Comparison of ENCODE assay signal across 9 mouse cellular contexts in the genomic region with DNA sequence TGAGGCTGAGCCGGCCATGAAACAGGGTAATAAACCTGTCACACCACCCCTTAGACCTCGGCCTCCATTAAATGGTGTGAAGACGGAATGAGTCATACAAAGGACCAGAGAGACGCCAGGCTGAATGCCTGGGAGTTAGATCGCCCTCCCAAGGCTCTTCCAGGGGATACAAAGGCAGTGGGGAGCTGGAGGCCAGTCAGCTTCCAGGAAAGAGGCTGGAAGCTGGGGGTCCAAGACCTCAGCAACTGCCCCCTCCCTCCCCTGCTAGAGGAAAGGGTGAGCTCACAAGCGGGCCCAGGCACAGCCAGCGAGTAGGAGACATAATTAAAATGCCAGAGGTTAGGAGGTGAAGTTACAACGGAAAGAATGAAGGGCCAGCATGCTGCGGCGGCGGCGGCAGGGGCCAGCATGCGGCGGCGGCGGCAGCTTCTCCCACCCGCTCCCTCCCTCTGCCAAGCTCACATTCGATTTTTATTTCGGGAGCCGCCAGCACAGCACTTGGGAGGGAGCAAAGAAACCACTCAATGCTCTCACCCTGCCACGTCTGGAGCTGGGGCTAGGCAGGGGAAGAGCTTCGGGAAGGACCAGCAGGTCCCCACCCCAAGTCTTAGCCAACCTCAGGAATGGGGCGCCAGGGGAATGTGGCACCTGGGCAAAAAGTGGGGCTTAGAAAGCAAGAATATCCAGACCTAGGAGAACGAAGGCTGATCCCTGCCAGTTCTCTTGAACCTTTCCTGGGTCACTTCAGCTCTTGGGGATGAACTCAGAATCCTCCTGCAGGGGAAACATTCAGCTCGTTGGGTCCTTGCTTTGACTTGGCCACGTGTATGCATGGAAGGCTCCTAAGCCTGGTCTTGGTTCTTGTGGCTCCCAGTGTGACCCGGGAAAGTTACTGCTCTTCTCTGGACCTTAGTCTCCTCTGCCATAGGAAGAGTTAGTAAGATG. TPM values are rescaled to one million over a fixed set of nuclear protein-coding genes. Genes with fewer than 3 reads are reported as not detected.
DNase-seq lines count a peak whose midpoint lies in the region; ATAC-seq lines count a peak whose summit lies in the region.
"Had no signal": no experiment of that assay in that cellular context is flagged by ENCODE, and none has a peak within 500 bp of the region (broad histone marks: within the 10 kb centered on the region; RNA-seq: fewer than 3 reads in every experiment).

No protein-coding gene starts in this region.

- H3K36me3 ChIP-seq in lung, embryonic 15.5 days: no peaks in the 10 kb centered on the region
- no peaks in the 10 kb centered on the region for H3K36me3 ChIP-seq in embryonic facial prominence, embryonic 14.5 days (ENCODE audit: control insufficient read depth, insufficient read depth, low read length)
- no peaks in the 10 kb centered on the region for H3K36me3 ChIP-seq in hindbrain, embryonic 14.5 days (replicated peaks; ENCODE audit: control insufficient read depth, insufficient read depth)
- no peaks in the 10 kb centered on the region for H3K36me3 ChIP-seq in neural tube, embryonic 12.5 days

- peak overlapping the region; percentile 8; the same call in 1 of the 2 replicates for H3K4me3 ChIP-seq in lung, embryonic 15.5 days
- peak overlapping the region; percentile 18 for H3K4me3 ChIP-seq in embryonic facial prominence, embryonic 14.5 days (ENCODE audit: low read depth, low read length)
- H3K4me3 ChIP-seq in hindbrain, embryonic 14.5 days (replicated peaks; ENCODE audit: low read length): peak overlapping the region; percentile 17
- peak overlapping the region; percentile 12; the same call in 1 of the 2 replicates for H3K4me3 ChIP-seq in neural tube, embryonic 12.5 days
- H3K4me3 ChIP-seq: megakaryocyte, embryonic 14.5 days had no signal

- peaks cover 34% of the 10 kb centered on the region for H3K4me1 ChIP-seq in lung, embryonic 15.5 days
- H3K4me1 ChIP-seq in embryonic facial prominence, embryonic 14.5 days (ENCODE audit: control insufficient read depth, insufficient read depth, low read length): peaks cover 35% of the 10 kb centered on the region
- H3K4me1 ChIP-seq in hindbrain, embryonic 14.5 days (replicated peaks; ENCODE audit: control insufficient read depth, insufficient read depth, low read length): peaks cover 4% of the 10 kb centered on the region; the same call in 1 of the 2 replicates
- peaks cover 23% of the 10 kb centered on the region for H3K4me1 ChIP-seq in neural tube, embryonic 12.5 days
- H3K4me1 ChIP-seq: megakaryocyte, embryonic 14.5 days had no signal

- peak overlapping the region; percentile 94 for H3K27ac ChIP-seq in lung, embryonic 15.5 days
- peak overlapping the region; percentile 99 for H3K27ac ChIP-seq in embryonic facial prominence, embryonic 14.5 days (replicated peaks; ENCODE audit: low read depth, low read length)
- no peak overlapping the region; the same call in 1 of the 2 replicates for H3K27ac ChIP-seq in hindbrain, embryonic 14.5 days
- peak overlapping the region; percentile 23; the same call in 1 of the 2 replicates for H3K27ac ChIP-seq in neural tube, embryonic 12.5 days

- intact Hi-C loops in left cerebral cortex, postnatal 4 days (cut with DNase I): no loop called here

- no peak for DNase-seq in lung, postnatal 14 days
- peak; percentile 85 for DNase-seq in embryonic facial prominence, embryonic 14.5 days (ENCODE audit: low spot score)
- DNase-seq in hindbrain, embryonic 14.5 days (ENCODE audit: low spot score): no peak
- no peak for DNase-seq in cerebellum, adult 9-10 months
- no peak for DNase-seq in left cerebral cortex, postnatal 4 days

- WGBS in lung, embryonic 15.5 days: 6% methylated on average over 25 of the region's 27 CpGs
- WGBS in embryonic facial prominence, embryonic 14.5 days: 3% methylated on average over 23 of the region's 27 CpGs
- 5% methylated on average over 27 of the region's 27 CpGs for WGBS in hindbrain, embryonic 14.5 days
- 2% methylated on average over 27 of the region's 27 CpGs for WGBS in neural tube, embryonic 12.5 days

- no peak for ATAC-seq in lung, embryonic 15.5 days (ENCODE audit: borderline replicate concordance, extremely low read depth, low FRiP score, low TSS enrichment)
- peak; percentile 48 for ATAC-seq in embryonic facial prominence, embryonic 14.5 days (ENCODE audit: low read depth)
- no peak for ATAC-seq in hindbrain, embryonic 14.5 days (ENCODE audit: low FRiP score)
- ATAC-seq in neural tube, embryonic 12.5 days (ENCODE audit: low FRiP score, low read depth): 0 out of 2 replicates have a peak, but pooled peaks have one; percentile 50
- ATAC-seq in megakaryocyte progenitor cell, adult 5-6 weeks (replicated peaks; ENCODE audit: poor library complexity): no peak

- H3K9ac ChIP-seq in lung, embryonic 15.5 days: peak overlapping the region; percentile 26; the same call in 1 of the 2 replicates
- H3K9ac ChIP-seq in embryonic facial prominence, embryonic 14.5 days (ENCODE audit: low read depth, low read length): peak overlapping the region; percentile 65
- peak overlapping the region; percentile 29; the same call in 1 of the 2 replicates for H3K9ac ChIP-seq in hindbrain, embryonic 14.5 days
- peak overlapping the region; percentile 36 for H3K9ac ChIP-seq in neural tube, embryonic 12.5 days

- H3K4me2 ChIP-seq in lung, embryonic 15.5 days: peak overlapping the region; percentile 46
- H3K4me2 ChIP-seq in embryonic facial prominence, embryonic 14.5 days (ENCODE audit: low read depth, low read length): peak overlapping the region; percentile 38
- H3K4me2 ChIP-seq in hindbrain, embryonic 14.5 days (replicated peaks): peak overlapping the region; percentile 47
- peak overlapping the region; percentile 56 for H3K4me2 ChIP-seq in neural tube, embryonic 12.5 days (replicated peaks)

- peaks cover 35% of the 10 kb centered on the region for H3K27me3 ChIP-seq in lung, embryonic 15.5 days
- H3K27me3 ChIP-seq in embryonic facial prominence, embryonic 14.5 days (replicated peaks; ENCODE audit: control insufficient read depth, insufficient read depth, low read length): no peaks in the 10 kb centered on the region
- peaks cover 36% of the 10 kb centered on the region for H3K27me3 ChIP-seq in hindbrain, embryonic 14.5 days (ENCODE audit: control insufficient read depth, insufficient read depth, low read length)
- H3K27me3 ChIP-seq in neural tube, embryonic 12.5 days (replicated peaks): peaks cover 25% of the 10 kb centered on the region

- H3K9me3 ChIP-seq in lung, embryonic 15.5 days: no peaks in the 10 kb centered on the region
- no peaks in the 10 kb centered on the region for H3K9me3 ChIP-seq in embryonic facial prominence, embryonic 14.5 days (ENCODE audit: control insufficient read depth, low read length)
- no peaks in the 10 kb centered on the region for H3K9me3 ChIP-seq in hindbrain, embryonic 14.5 days (ENCODE audit: control insufficient read depth, low read length)
- H3K9me3 ChIP-seq in neural tube, embryonic 12.5 days: no peaks in the 10 kb centered on the region
- H3K9me3 ChIP-seq: megakaryocyte, embryonic 14.5 days had no signal

RNA-seq across cellular contexts. Expression of a gene that starts 54.9 kb away (rescaled TPM):
- polyA plus RNA-seq in lung, embryonic 15.5 days (2015; fragmentation: Nextera tagmentation; extraction: Ambion mirVana): 1,191 and 1,256 TPM in 2 replicates
- 3,653 and 4,731 TPM in 2 replicates for polyA plus RNA-seq in embryonic facial prominence, embryonic 14.5 days (2014; fragmentation: Nextera tagmentation; extraction: Ambion mirVana)
- 125 and 157 TPM in 2 replicates for polyA plus RNA-seq in hindbrain, embryonic 14.5 days (2014; fragmentation: Nextera tagmentation; extraction: Ambion mirVana)
- 209 and 219 TPM in 2 replicates for polyA plus RNA-seq in neural tube, embryonic 12.5 days (2016; fragmentation: Nextera tagmentation; extraction: Ambion mirVana)
- total RNA-seq in megakaryocyte progenitor cell, adult 5-6 weeks (2015): not detected in 2 replicates
- total RNA-seq in megakaryocyte progenitor cell, adult 5-6 weeks (2017): 0.07 TPM in 1 of 2 replicates, not detected in the other
- total RNA-seq in left cerebral cortex, postnatal 4 days (2021): 10 to 100 TPM; 62.8 to 70.4 TPM

Comparison
In these comparisons a context has a peak if more than half of its experiments do, and no peak if none do; other contexts are left out.
1. ATAC-seq: peak in embryonic facial prominence, embryonic 14.5 days (single experiment) and neural tube, embryonic 12.5 days (single experiment); none in lung, embryonic 15.5 days (single experiment), hindbrain, embryonic 14.5 days (single experiment) and megakaryocyte progenitor cell, adult 5-6 weeks (single experiment).
2. Peak in every context shown above with its lines, with median percentiles within 50 percentile points of each other: H3K4me2 ChIP-seq, H3K4me3 ChIP-seq and H3K9ac ChIP-seq.